24 mouse cellular contexts compared by ENCODE assay signal in the genomic region with DNA sequence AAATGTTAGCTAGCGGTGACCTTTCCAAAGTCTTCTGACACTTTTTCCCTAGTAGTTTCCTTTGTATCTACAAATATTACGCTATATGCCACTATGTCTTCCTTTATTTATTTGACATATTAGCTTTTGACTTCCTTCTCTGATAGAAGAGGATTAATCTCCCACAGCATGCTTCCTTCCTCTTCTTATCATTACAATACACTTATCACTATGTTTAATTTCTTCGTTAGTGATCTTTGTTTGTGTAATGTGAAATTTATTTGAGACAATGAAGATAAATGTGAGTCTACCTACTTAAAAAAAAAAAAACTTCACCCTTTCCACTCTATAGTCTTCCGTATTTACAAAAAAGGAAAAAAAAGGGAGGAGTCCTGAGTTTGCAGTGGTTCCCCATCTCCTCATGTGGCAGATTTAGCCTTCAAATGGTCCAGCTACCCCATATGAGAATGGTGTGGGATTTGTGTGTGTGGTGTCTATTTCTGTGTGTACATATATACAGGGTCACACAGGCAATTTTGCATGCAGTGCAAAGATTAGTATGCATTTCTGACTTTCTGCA.
"Had no signal": no experiment of that assay in that cellular context is flagged by ENCODE, and none has a peak within 500 bp of the region (broad histone marks: within the 10 kb centered on the region; RNA-seq: fewer than 3 reads in every experiment).

No protein-coding gene starts in this region.

- H3K4me3 ChIP-seq: heart, adult 2 months; heart, embryonic 13.5 days; heart, embryonic 15.5 days; hindbrain, embryonic 13.5 days; hindbrain, embryonic 15.5 days; kidney, embryonic 15.5 days; layer of hippocampus, adult 2 months; left cerebral cortex, adult 2 months; limb, embryonic 10.5 days; limb, embryonic 12.5 days had no signal

- H3K36me3 ChIP-seq: heart, embryonic 13.5 days; heart, embryonic 15.5 days; hindbrain, embryonic 13.5 days; hindbrain, embryonic 15.5 days; kidney, embryonic 15.5 days; limb, embryonic 10.5 days; limb, embryonic 12.5 days had no signal

- DNase-seq: gastrocnemius, postnatal 14 days; gastrocnemius, postnatal 36 days; heart, adult 2 months; heart, postnatal 14 days; heart, postnatal 4 days; kidney, adult 11 months; kidney, adult 2 months; kidney, adult 9 months; kidney, postnatal 14 days; kidney, postnatal 36 days; liver had no signal

- H3K4me1 ChIP-seq: heart, embryonic 13.5 days; heart, embryonic 15.5 days; hindbrain, embryonic 13.5 days; hindbrain, embryonic 15.5 days; kidney, embryonic 15.5 days; limb, embryonic 10.5 days; limb, embryonic 12.5 days had no signal

- H3K9me3 ChIP-seq: heart, embryonic 13.5 days; heart, embryonic 15.5 days; hindbrain, embryonic 13.5 days; hindbrain, embryonic 15.5 days; kidney, embryonic 15.5 days; limb, embryonic 10.5 days; limb, embryonic 12.5 days had no signal

- H3K27me3 ChIP-seq: heart, embryonic 13.5 days; heart, embryonic 15.5 days; hindbrain, embryonic 13.5 days; hindbrain, embryonic 15.5 days; kidney, embryonic 15.5 days; limb, embryonic 12.5 days had no signal

- H3K27ac ChIP-seq: heart, adult 2 months; heart, embryonic 13.5 days; heart, embryonic 15.5 days; hindbrain, embryonic 13.5 days; hindbrain, embryonic 15.5 days; hindbrain, postnatal 0 days; kidney, embryonic 15.5 days; kidney, postnatal 0 days; layer of hippocampus, adult 2 months; left cerebral cortex, adult 2 months; limb, embryonic 10.5 days; limb, embryonic 12.5 days; liver, embryonic 14.5 days had no signal

- H3K9ac ChIP-seq: heart, embryonic 13.5 days; heart, embryonic 15.5 days; hindbrain, embryonic 13.5 days; hindbrain, embryonic 15.5 days; kidney, embryonic 15.5 days; limb, embryonic 12.5 days; liver, embryonic 14.5 days had no signal

- ATAC-seq: hindbrain, postnatal 0 days; intestine, embryonic 16.5 days had no signal
